Mouse (Mus musculus): Measurements from ENCODE around the gene Tmem132d. TPM values are rescaled to one million over a fixed set of nuclear protein-coding genes. Genes with fewer than 3 reads are reported as not detected.

Tmem132d gene
- polyA plus RNA-seq, 2 experiments: 0.33 to 0.58 TPM

- no peaks in the 10 kb centered on the region for H3K9me3 ChIP-seq (ENCODE audit: control insufficient read depth, low read length)
- peaks cover 13% of the 10 kb centered on the region for H3K4me1 ChIP-seq (ENCODE audit: control insufficient read depth, insufficient read depth, low read length)
- no peaks in the 10 kb centered on the region for H3K36me3 ChIP-seq (ENCODE audit: control insufficient read depth, insufficient read depth, low read length)
- no peak overlapping the region for H3K27ac ChIP-seq (replicated peaks; ENCODE audit: low read depth, low read length)
- no peak overlapping the region for H3K9ac ChIP-seq (ENCODE audit: low read depth, low read length, severe bottlenecking)
- H3K27me3 ChIP-seq (ENCODE audit: control insufficient read depth, insufficient read depth, low read length): no peaks in the 10 kb centered on the region
- 34% methylated on average over 9 of the region's 9 CpGs for whole genome bisulfite sequencing
- H3K4me2 ChIP-seq (replicated peaks; ENCODE audit: low read depth, low read length, severe bottlenecking): no peak overlapping the region
- DNase-seq (ENCODE audit: low spot score) (peak; percentile 26), ATAC-seq (ENCODE audit: low FRiP score, low read depth) (peak; percentile 23; the same call in 1 of the 2 replicates)
- no peak for TF ChIP-seq POLR2A (IDR thresholded peaks at IDR 0.05; ENCODE audit: borderline replicate concordance, extremely low read depth, insufficient read depth, insufficient read length)
- no peak overlapping the region for H3K4me3 ChIP-seq (replicated peaks; ENCODE audit: low read length)
These were observed 228.8 kb downstream of the Tmem132d start for GRCm38 (mm10) chr5:128203879-128204581.

GRCm38 (mm10) chr5:128194106-128194505, 238.8 kb downstream of the Tmem132d start:
- DNase-seq (ENCODE audit: low spot score): no peak
- no peak for TF ChIP-seq POLR2A (IDR thresholded peaks at IDR 0.05; ENCODE audit: borderline replicate concordance, extremely low read depth, insufficient read depth, insufficient read length)
- Histone ChIP-seq H3K27ac (replicated peaks; ENCODE audit: low read depth, low read length) (no peak overlapping the region), H3K9me3 (ENCODE audit: control insufficient read depth, low read length) (no peaks in the 10 kb centered on the region), H3K4me3 (replicated peaks; ENCODE audit: low read length) (no peak overlapping the region), H3K4me1 (ENCODE audit: control insufficient read depth, insufficient read depth, low read length) (peaks cover 11% of the 10 kb centered on the region), H3K27me3 (ENCODE audit: control insufficient read depth, insufficient read depth, low read length) (no peaks in the 10 kb centered on the region), H3K9ac (ENCODE audit: low read depth, low read length, severe bottlenecking) (no peak overlapping the region), H3K36me3 (ENCODE audit: control insufficient read depth, insufficient read depth, low read length) (no peaks in the 10 kb centered on the region), H3K4me2 (replicated peaks; ENCODE audit: low read depth, low read length, severe bottlenecking) (no peak overlapping the region)
- no peak for ATAC-seq (ENCODE audit: low FRiP score, low read depth)
- 63% methylated on average over 4 of the region's 4 CpGs for WGBS

GRCm38 (mm10) chr5:128192485-128193055, 240.3 kb downstream of the Tmem132d start:
- no peak for ATAC-seq (ENCODE audit: low FRiP score, low read depth)
- WGBS: 58% methylated on average over 6 of the region's 6 CpGs
- H3K27ac ChIP-seq (replicated peaks; ENCODE audit: low read depth, low read length): no peak overlapping the region
- TF ChIP-seq POLR2A (IDR thresholded peaks at IDR 0.05; ENCODE audit: borderline replicate concordance, extremely low read depth, insufficient read depth, insufficient read length): no peak
- DNase-seq (ENCODE audit: low spot score): no peak
- H3K4me2 ChIP-seq (replicated peaks; ENCODE audit: low read depth, low read length, severe bottlenecking): no peak overlapping the region
- no peaks in the 10 kb centered on the region for H3K27me3 ChIP-seq (ENCODE audit: control insufficient read depth, insufficient read depth, low read length)
- H3K36me3 ChIP-seq (ENCODE audit: control insufficient read depth, insufficient read depth, low read length): no peaks in the 10 kb centered on the region
- no peak overlapping the region for H3K9ac ChIP-seq (ENCODE audit: low read depth, low read length, severe bottlenecking)
- no peak overlapping the region for H3K4me3 ChIP-seq (replicated peaks; ENCODE audit: low read length)
- H3K4me1 ChIP-seq (ENCODE audit: control insufficient read depth, insufficient read depth, low read length): peaks cover 11% of the 10 kb centered on the region
- H3K9me3 ChIP-seq (ENCODE audit: control insufficient read depth, low read length): no peaks in the 10 kb centered on the region

GRCm38 (mm10) chr5:128191710-128192109, 241.2 kb downstream of the Tmem132d start:
- peaks cover 11% of the 10 kb centered on the region for H3K4me1 ChIP-seq (ENCODE audit: control insufficient read depth, insufficient read depth, low read length)
- H3K9ac ChIP-seq (ENCODE audit: low read depth, low read length, severe bottlenecking): no peak overlapping the region
- H3K9me3 ChIP-seq (ENCODE audit: control insufficient read depth, low read length): no peaks in the 10 kb centered on the region
- no peaks in the 10 kb centered on the region for H3K27me3 ChIP-seq (ENCODE audit: control insufficient read depth, insufficient read depth, low read length)
- ATAC-seq (ENCODE audit: low FRiP score, low read depth): no peak
- TF ChIP-seq POLR2A (IDR thresholded peaks at IDR 0.05; ENCODE audit: borderline replicate concordance, extremely low read depth, insufficient read depth, insufficient read length): no peak
- DNase-seq (ENCODE audit: low spot score): no peak
- H3K4me2 ChIP-seq (replicated peaks; ENCODE audit: low read depth, low read length, severe bottlenecking): no peak overlapping the region
- no peaks in the 10 kb centered on the region for H3K36me3 ChIP-seq (ENCODE audit: control insufficient read depth, insufficient read depth, low read length)
- no peak overlapping the region for H3K27ac ChIP-seq (replicated peaks; ENCODE audit: low read depth, low read length)
- H3K4me3 ChIP-seq (replicated peaks; ENCODE audit: low read length): no peak overlapping the region
- 66% methylated on average over 9 of the region's 9 CpGs for WGBS

- Histone ChIP-seq H3K4me3 (replicated peaks; ENCODE audit: low read length) (no peak overlapping the region), H3K9ac (ENCODE audit: low read depth, low read length, severe bottlenecking) (no peak overlapping the region), H3K4me2 (replicated peaks; ENCODE audit: low read depth, low read length, severe bottlenecking) (no peak overlapping the region), H3K9me3 (ENCODE audit: control insufficient read depth, low read length) (no peaks in the 10 kb centered on the region), H3K4me1 (ENCODE audit: control insufficient read depth, insufficient read depth, low read length) (peaks cover 11% of the 10 kb centered on the region), H3K27ac (replicated peaks; ENCODE audit: low read depth, low read length) (no peak overlapping the region), H3K36me3 (ENCODE audit: control insufficient read depth, insufficient read depth, low read length) (no peaks in the 10 kb centered on the region), H3K27me3 (ENCODE audit: control insufficient read depth, insufficient read depth, low read length) (no peaks in the 10 kb centered on the region)
- DNase-seq (ENCODE audit: low spot score): peak; percentile 29
- no peak for ATAC-seq (ENCODE audit: low FRiP score, low read depth)
- WGBS: 37% methylated on average over 14 of the region's 14 CpGs
- TF ChIP-seq POLR2A (IDR thresholded peaks at IDR 0.05; ENCODE audit: borderline replicate concordance, extremely low read depth, insufficient read depth, insufficient read length): no peak
These were observed 242.5 kb downstream of the Tmem132d start for GRCm38 (mm10) chr5:128190243-128190820.

All from limb, embryonic 14.5 days (tissue).